Mouse (Mus musculus) left cerebral cortex, postnatal 4 days (tissue): ENCODE measurements around the gene Tal1. TPM values are rescaled to one million over a fixed set of nuclear protein-coding genes. Genes with fewer than 3 reads are reported as not detected.

Experiments
- DNase-seq: peaks from one replicate; pipeline ENCODE4 v3.0.0-alpha.2; 2022
- intact Hi-C: fragments of 180-260 bp; cut with DNase I; formaldehyde crosslinking; loops from one replicate; pipeline ENCODE4 v1.15.1; 2025
- total RNA-seq, 2 experiments: library from RNA; stranded (reverse); gene quantifications; 2 replicates each; pipeline ENCODE4 v1.2.3; 2021

Gene Tal1
- total RNA-seq, 2 experiments from 2014 or later, result 2.1 to 2.4 TPM

GRCm38 (mm10) chr4:115063518-115064239 is 7.5 kb downstream of the Tal1 start:
- no peak for DNase-seq
- intact Hi-C loops, result no loop called here

- intact Hi-C loops, result no loop called here
- DNase-seq, result no peak
Observed at GRCm38 (mm10) chr4:115071668-115072067, 15.4 kb downstream of the Tal1 start.

- intact Hi-C loops, result no loop called here
- no peak for DNase-seq
Observed at GRCm38 (mm10) chr4:115074789-115075188, 18.6 kb downstream of the Tal1 start.

- DNase-seq, result no peak
- intact Hi-C loops, result no loop called here
Observed at GRCm38 (mm10) chr4:115075204-115075915, 19.1 kb downstream of the Tal1 start.

GRCm38 (mm10) chr4:115078892-115079820 is 22.9 kb downstream of the Tal1 start:
- peak; percentile 90 for DNase-seq
- intact Hi-C loops, result no loop called here

- intact Hi-C loops, result no loop called here
Observed at GRCm38 (mm10) chr4:115079821-115080349, 23.7 kb downstream of the Tal1 start.

GRCm38 (mm10) chr4:115083031-115083430 is 26.8 kb downstream of the Tal1 start:
- intact Hi-C loops, result no loop called here
- peak; percentile 87 for DNase-seq

More at GRCm38 (mm10) chr4:115079821-115080349, 23.7 kb downstream of the Tal1 start:
- no peak for DNase-seq

GRCm38 (mm10) chr4:115085522-115086095 is 29.4 kb downstream of the Tal1 start:
- peak; percentile 51 for DNase-seq
- intact Hi-C loops, result no loop called here

- DNase-seq, result no peak
- intact Hi-C loops, result no loop called here
Observed at GRCm38 (mm10) chr4:115086257-115086656, 30.0 kb downstream of the Tal1 start.

GRCm38 (mm10) chr4:115086763-115087415 is 30.7 kb downstream of the Tal1 start:
- intact Hi-C loops, result no loop called here
- no peak for DNase-seq

- DNase-seq, result no peak
- intact Hi-C loops, result no loop called here
Observed at GRCm38 (mm10) chr4:115088611-115089338, 32.5 kb downstream of the Tal1 start, which contains the start of gene Pdzk1ip1. TSS of gene Pdzk1ip1 (plus strand) at chr4:115088708.

- intact Hi-C loops, result no loop called here
- no peak for DNase-seq
Observed at GRCm38 (mm10) chr4:115090592-115090991, 34.4 kb downstream of the Tal1 start.

- no peak for DNase-seq
- intact Hi-C loops, result no loop called here
Observed at GRCm38 (mm10) chr4:115091806-115092205, 35.6 kb downstream of the Tal1 start.

- intact Hi-C loops, result no loop called here
- no peak for DNase-seq
Observed at GRCm38 (mm10) chr4:115093331-115093864, 37.2 kb downstream of the Tal1 start.

GRCm38 (mm10) chr4:115094056-115094455 is 37.8 kb downstream of the Tal1 start:
- DNase-seq, result no peak
- intact Hi-C loops, result no loop called here

- peak; percentile 15 for DNase-seq
- intact Hi-C loops, result no loop called here
Observed at GRCm38 (mm10) chr4:115095671-115096434, 39.6 kb downstream of the Tal1 start.

- DNase-seq, result no peak
- intact Hi-C loops, result no loop called here
Observed at GRCm38 (mm10) chr4:115096435-115097145, 40.4 kb downstream of the Tal1 start.

- DNase-seq, result peak; percentile 27
- intact Hi-C loops, result no loop called here
Observed at GRCm38 (mm10) chr4:115097146-115097496, 40.9 kb downstream of the Tal1 start.
